Mouse (Mus musculus) midbrain, embryonic 14.5 days (tissue): ENCODE results near the gene Gmds. TPM values are rescaled to one million over a fixed set of nuclear protein-coding genes. Genes with fewer than 3 reads are reported as not detected.

ENCODE experiments used
- ATAC-seq: fragments of 200-750 bp; cut with Nextera tagmentation; 2 replicates; pipeline ENCODE4 v1.8.0; 2017; ENCODE audit warnings: moderate number of reproducible peaks, moderate library complexity; ENCODE audit not compliant: low FRiP score, low TSS enrichment
- DNase-seq: peaks from one replicate; pipeline ENCODE4 v3.0.0-alpha.2; 2015
- H3K27ac ChIP-seq: fragments of 300-500 bp; sonication (generic); replicated peaks from 2 replicates; pipeline ENCODE4 v1.5.1; 2014; ENCODE audit warnings: mild to moderate bottlenecking, low read depth, low read length, moderate library complexity
- H3K27me3 ChIP-seq: fragments of 300-500 bp; sonication (generic); 2 replicates; pipeline ENCODE4 v1.6.1; 2014; ENCODE audit warnings: low read length, control low read depth, mixed read lengths; ENCODE audit not compliant: control insufficient read depth, insufficient read depth
- H3K36me3 ChIP-seq: fragments of 300-500 bp; sonication (generic); 2 replicates; pipeline ENCODE4 v1.6.1; 2014; ENCODE audit warnings: low read length, control low read depth; ENCODE audit not compliant: control insufficient read depth, insufficient read depth
- H3K4me1 ChIP-seq: fragments of 300-500 bp; sonication (generic); 2 replicates; pipeline ENCODE4 v1.6.1; 2014; ENCODE audit warnings: mild to moderate bottlenecking, antibody characterized with exemption, low read length, control low read depth; ENCODE audit not compliant: control insufficient read depth, insufficient read depth
- H3K4me2 ChIP-seq: fragments of 300-500 bp; sonication (generic); 2 replicates; pipeline ENCODE4 v1.6.1; 2014; ENCODE audit warnings: mild to moderate bottlenecking, low read length, moderate library complexity
- H3K4me3 ChIP-seq: fragments of 300-500 bp; sonication (generic); replicated peaks from 2 replicates; pipeline ENCODE4 v1.5.1; 2014; ENCODE audit warnings: low read depth, low read length
- H3K9ac ChIP-seq: fragments of 300-500 bp; sonication (generic); replicated peaks from 2 replicates; pipeline ENCODE4 v1.6.1; 2014; ENCODE audit warnings: mild to moderate bottlenecking, low read length, moderate library complexity
- H3K9me3 ChIP-seq: fragments of 300-500 bp; sonication (generic); 2 replicates; pipeline ENCODE4 v1.6.1; 2016; ENCODE audit warnings: low read length, control low read depth, mixed read lengths; ENCODE audit not compliant: control insufficient read depth
- WGBS: fragments of 180-500 bp; shearing (Covaris S2); extraction: QIAGEN DNeasy Blood & Tissue Kit; methylation state at CpG from one replicate; pipeline ENCODE4 v1.1.7; 2014; 5-methylcytosine and 5-hydroxymethylcytosine counted together
- polyA plus RNA-seq: library from polyadenylated mRNA; unstranded; fragments of >200 nt; fragmentation: Nextera tagmentation; extraction: Ambion mirVana; gene quantifications from 2 replicates; pipeline ENCODE4 v1.2.1, GENCODE M21; 2014

Gmds gene
- polyA plus RNA-seq, 1 experiment from 2014 or later, result 32.6 TPM

- Histone ChIP-seq H3K4me1 (no peaks in the 10 kb centered on the region), H3K4me3 (no peak overlapping the region), H3K27ac (no peak overlapping the region), H3K27me3 (no peaks in the 10 kb centered on the region), H3K9ac (no peak overlapping the region), H3K4me2 (no peak overlapping the region), H3K9me3 (no peaks in the 10 kb centered on the region), H3K36me3 (no peaks in the 10 kb centered on the region)
- WGBS, result 94% methylated on average over 3 of the region's 3 CpGs
- ATAC-seq (no peak), DNase-seq (no peak)
Observed at GRCm38 (mm10) chr13:31944676-31945210, 393.8 kb downstream of the Gmds start.

GRCm38 (mm10) chr13:31943482-31944275 lies 394.9 kb downstream of the Gmds start:
- Histone ChIP-seq H3K4me2 (no peak overlapping the region), H3K36me3 (no peaks in the 10 kb centered on the region), H3K27ac (no peak overlapping the region), H3K9ac (no peak overlapping the region), H3K9me3 (no peaks in the 10 kb centered on the region), H3K4me3 (no peak overlapping the region), H3K27me3 (no peaks in the 10 kb centered on the region), H3K4me1 (no peaks in the 10 kb centered on the region)
- ATAC-seq (no peak), DNase-seq (no peak)
- WGBS, result 67% methylated on average over 7 of the region's 7 CpGs

- H3K9me3 ChIP-seq, result no peaks in the 10 kb centered on the region
- DNase-seq, result no peak
- H3K36me3 ChIP-seq, result no peaks in the 10 kb centered on the region
- no peaks in the 10 kb centered on the region for H3K4me1 ChIP-seq
- no peak for ATAC-seq
- no peak overlapping the region for H3K27ac ChIP-seq
- H3K4me2 ChIP-seq, result no peak overlapping the region
- H3K27me3 ChIP-seq, result no peaks in the 10 kb centered on the region
- no peak overlapping the region for H3K4me3 ChIP-seq
- 88% methylated on average over 1 of the region's 1 CpGs for WGBS
- H3K9ac ChIP-seq, result no peak overlapping the region
Observed at GRCm38 (mm10) chr13:31929299-31929698, 409.2 kb downstream of the Gmds start.

GRCm38 (mm10) chr13:31926599-31926998 lies 411.9 kb downstream of the Gmds start:
- H3K4me2 ChIP-seq, result no peak overlapping the region

GRCm38 (mm10) chr13:31924506-31924905 lies 414.0 kb downstream of the Gmds start:
- ATAC-seq (no peak), DNase-seq (no peak)
- H3K27ac ChIP-seq, result no peak overlapping the region
- no peaks in the 10 kb centered on the region for H3K4me1 ChIP-seq
- no peaks in the 10 kb centered on the region for H3K9me3 ChIP-seq
- WGBS, result 80% methylated on average over 4 of the region's 4 CpGs
- H3K27me3 ChIP-seq, result no peaks in the 10 kb centered on the region
- H3K4me2 ChIP-seq, result no peak overlapping the region
- H3K36me3 ChIP-seq, result no peaks in the 10 kb centered on the region
- no peak overlapping the region for H3K9ac ChIP-seq
- no peak overlapping the region for H3K4me3 ChIP-seq

More at GRCm38 (mm10) chr13:31926599-31926998, 411.9 kb downstream of the Gmds start:
- ATAC-seq (no peak), DNase-seq (no peak)
- Histone ChIP-seq H3K4me3 (no peak overlapping the region), H3K4me1 (no peaks in the 10 kb centered on the region), H3K9ac (no peak overlapping the region), H3K36me3 (no peaks in the 10 kb centered on the region), H3K27ac (no peak overlapping the region), H3K27me3 (no peaks in the 10 kb centered on the region), H3K9me3 (no peaks in the 10 kb centered on the region)
- WGBS, result 80% methylated on average over 5 of the region's 5 CpGs

GRCm38 (mm10) chr13:31919716-31920115 lies 418.8 kb downstream of the Gmds start:
- no peak for DNase-seq
- no peak overlapping the region for H3K9ac ChIP-seq
- H3K4me1 ChIP-seq, result no peaks in the 10 kb centered on the region
- no peak overlapping the region for H3K4me3 ChIP-seq
- no peak overlapping the region for H3K4me2 ChIP-seq
- no peak for ATAC-seq
- 92% methylated on average over 2 of the region's 2 CpGs for WGBS
- H3K9me3 ChIP-seq, result no peaks in the 10 kb centered on the region
- H3K27me3 ChIP-seq, result no peaks in the 10 kb centered on the region
- H3K36me3 ChIP-seq, result no peaks in the 10 kb centered on the region
- no peak overlapping the region for H3K27ac ChIP-seq

- no peak overlapping the region for H3K27ac ChIP-seq
- WGBS, result 38% methylated on average over 5 of the region's 5 CpGs
- H3K36me3 ChIP-seq, result no peaks in the 10 kb centered on the region
- no peaks in the 10 kb centered on the region for H3K27me3 ChIP-seq
- no peaks in the 10 kb centered on the region for H3K9me3 ChIP-seq
- ATAC-seq, result no peak
- H3K9ac ChIP-seq, result no peak overlapping the region
- H3K4me3 ChIP-seq, result no peak overlapping the region
- no peaks in the 10 kb centered on the region for H3K4me1 ChIP-seq
- no peak overlapping the region for H3K4me2 ChIP-seq
- DNase-seq, result no peak
Observed at GRCm38 (mm10) chr13:31917387-31917786, 421.2 kb downstream of the Gmds start.

- WGBS, result 79% methylated on average over 6 of the region's 6 CpGs
- Histone ChIP-seq H3K36me3 (no peaks in the 10 kb centered on the region), H3K4me3 (no peak overlapping the region), H3K9me3 (no peaks in the 10 kb centered on the region), H3K9ac (no peak overlapping the region), H3K27ac (no peak overlapping the region), H3K4me2 (no peak overlapping the region), H3K4me1 (0 out of 2 replicates have a peak, but pooled peaks cover 3% of the 10 kb centered on the region), H3K27me3 (no peaks in the 10 kb centered on the region)
- DNase-seq (no peak), ATAC-seq (no peak)
Observed at GRCm38 (mm10) chr13:31915748-31916147, 422.8 kb downstream of the Gmds start.
